Mouse (Mus musculus): Measurements from ENCODE around the gene Gng12.
"Not testable (repeated sequence)": the region's sequence is repeated elsewhere in the genome, so short reads cannot be mapped to it uniquely, and the experiment has no call there.

DNA sequence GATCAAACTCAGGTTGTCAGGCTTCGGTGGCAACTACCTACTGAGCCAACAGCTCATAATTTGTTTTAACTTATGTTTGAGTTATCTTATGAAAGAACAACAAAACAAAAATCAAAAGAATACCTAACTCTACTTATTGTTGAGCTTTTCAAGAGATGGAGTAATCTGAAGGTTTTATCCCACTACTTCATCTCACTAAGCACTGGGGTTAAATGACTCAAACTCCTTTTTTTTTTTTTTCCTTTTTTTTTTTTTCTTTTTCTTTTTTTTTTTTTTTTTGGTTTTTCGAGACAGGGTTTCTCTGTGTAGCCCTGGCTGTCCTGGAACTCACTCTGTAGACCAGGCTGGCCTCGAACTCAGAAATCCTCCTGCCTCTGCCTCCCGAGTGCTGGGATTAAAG lies 136.8 kb downstream of the Gng12 start:
- not testable (repeated sequence) for TF ChIP-seq CTCF, EP300 (IDR thresholded peaks at IDR 0.05; ENCODE audit: low read depth)

Data from liver, embryonic 14.5 days (tissue).